Mouse (Mus musculus): ENCODE data around the gene Gm20696.

GRCm38 (mm10) chr6:99248396-99248795 lies 418.2 kb downstream of the Gm20696 start:
- TF ChIP-seq GATA1 (IDR thresholded peaks at IDR 0.05; ENCODE audit: borderline replicate concordance, low read length) (no peak), FLI1 (IDR thresholded peaks at IDR 0.05; ENCODE audit: low read length) (no peak)
